Mouse (Mus musculus) liver, embryonic 14 days (tissue): Measurements from ENCODE around the gene Flt3. TPM values are rescaled to one million over a fixed set of nuclear protein-coding genes. Genes with fewer than 3 reads are reported as not detected.

Source experiments
- polyA plus RNA-seq: library from polyadenylated mRNA; depleted of rRNA; stranded (reverse); fragments of >200 nt; gene quantifications from 2 replicates; pipeline ENCODE4 v1.2.3, GENCODE M21; 2012; rRNA removed

Gene Flt3
- polyA plus RNA-seq, result 0.92 and 1.3 TPM in 2 replicates

GRCm38 (mm10) chr5:147399843-147400504 is at the start of gene Flt3:
TSS of gene Flt3 (minus strand) at chr5:147400489.

GRCm38 (mm10) chr5:147429535-147430305 is 29.4 kb upstream of the Flt3 start, which contains the start of gene Pan3:
TSS of gene Pan3 (plus strand) at chr5:147430161.

GRCm38 (mm10) chr5:147322183-147322582 is 78.1 kb downstream of the Flt3 start, which contains the start of gene Urad:
TSS of gene Urad (minus strand) at chr5:147322440.

DNA sequence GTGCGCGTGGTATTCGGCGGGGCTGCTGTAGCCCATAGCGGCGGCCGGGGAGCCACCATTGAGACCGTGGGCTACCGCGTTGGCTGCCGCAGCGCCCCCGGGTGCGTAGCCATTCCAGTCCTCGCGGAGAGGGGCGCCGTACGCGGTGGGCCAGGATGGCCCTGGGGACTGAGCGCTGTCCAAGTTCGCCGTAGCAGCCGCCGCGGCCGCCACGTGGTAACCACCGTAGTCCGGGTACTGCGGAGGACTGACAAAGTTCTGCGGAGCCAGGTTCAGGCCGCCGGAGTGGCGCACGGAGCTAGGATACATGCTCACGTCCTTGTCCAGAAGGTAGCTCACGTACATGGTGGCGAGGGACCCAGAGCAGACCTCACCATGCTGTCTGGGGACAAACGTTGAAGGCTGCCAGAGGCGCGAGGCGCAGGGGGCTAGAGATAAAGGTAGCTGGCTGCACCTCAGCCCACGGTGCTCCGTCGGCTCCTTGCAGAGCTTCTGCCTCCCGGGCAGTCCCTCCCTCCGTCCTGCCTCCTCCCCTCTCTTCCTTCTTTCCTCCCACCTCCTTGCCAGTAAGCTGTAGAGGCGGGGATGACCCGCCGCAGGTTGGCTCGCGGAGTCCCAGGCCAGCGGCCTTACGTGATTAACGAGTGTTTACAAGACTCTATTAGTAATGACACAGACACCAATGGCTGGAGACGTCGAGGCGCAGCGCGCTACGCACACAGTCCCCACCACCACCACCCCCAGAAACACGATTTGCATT is 93.5 kb downstream of the Flt3 start, which contains the start of gene Cdx2:
Gene Cdx2, minus strand, starts transcription at position 633 of the 760 bp plus-strand sequence.

Other genes starting within 250 kb of the Flt3 start
- gene Gsx1, start 211.8 kb downstream of the Flt3 start, polyA plus RNA-seq, result not detected in 2 replicates
- gene Pdx1, start 130.5 kb downstream of the Flt3 start, polyA plus RNA-seq, result 0.03 TPM in 1 of 2 replicates, not detected in the other
- not detected in 2 replicates for gene Cdx2, start 93.2 kb downstream of the Flt3 start, polyA plus RNA-seq
- gene Urad, start 78.0 kb downstream of the Flt3 start, polyA plus RNA-seq, result 0.68 and 0.86 TPM in 2 replicates
- gene Pan3, start 29.7 kb upstream of the Flt3 start, polyA plus RNA-seq, result 16.0 and 19.6 TPM in 2 replicates